Mouse (Mus musculus): Measurements from ENCODE around the gene Ubl7. TPM values are rescaled to one million over a fixed set of nuclear protein-coding genes. Genes with fewer than 3 reads are reported as not detected.

Gene Ubl7
- total and polyA plus RNA-seq, 3 experiments, result 24.7 to 81.1 (median 37.3) TPM

DNA sequence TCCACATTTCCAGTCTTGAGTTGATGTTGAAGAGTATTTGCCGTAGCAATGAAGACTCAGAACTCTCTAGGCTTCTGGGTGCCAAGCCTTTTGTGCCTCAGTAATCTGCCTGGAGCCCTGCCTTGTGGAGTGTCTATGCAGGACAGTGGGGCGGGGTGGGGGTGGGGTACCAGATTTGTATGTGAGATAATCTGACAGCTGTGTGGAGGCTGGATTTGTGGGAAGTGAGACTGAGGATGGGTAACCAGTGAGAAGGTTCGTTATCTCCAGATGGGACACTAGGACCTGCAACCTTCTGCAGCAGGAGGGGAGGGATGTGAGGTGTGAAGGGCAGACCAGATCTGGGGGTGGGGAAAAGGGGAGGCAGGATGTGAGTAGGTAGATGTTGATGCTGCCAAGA lies 21.5 kb downstream of the Ubl7 start:
- DNase-seq (ENCODE audit: extremely low read depth), result no peak
- dilution Hi-C loops (cut with MboI; ENCODE audit: extremely low pct_ligation_motif_present, extremely low pct_unique_long_range_greater_than_20kb, low sequenced_read_pairs), result no loop called here
- Histone ChIP-seq H3K36me3 (replicated peaks in 1 of 2; ENCODE audit: control insufficient read depth in 1 of 2, insufficient read depth in 1 of 2, low read length in 1 of 2) (peaks cover 19 to 43% of the 10 kb centered on the region in 2 experiments), H3K27me3 (replicated peaks) (no peaks in the 10 kb centered on the region), H3K9ac (ENCODE audit: insufficient read depth, low read depth) (no peak overlapping the region), H3K4me1 (ENCODE audit: control insufficient read depth in 1 of 2, insufficient read depth in 2 of 2) (peaks cover 27 to 85% of the 10 kb centered on the region in 2 experiments), H3K4me3 (replicated peaks in 1 of 3; ENCODE audit: low read depth in 2 of 3, low read length in 2 of 3, poor library complexity in 1 of 3) (peak overlapping the region in 1 of 3 experiments; percentile 18), H3K4me2 (ENCODE audit: insufficient read depth, low read depth, poor library complexity, severe bottlenecking) (no peak overlapping the region), H3K79me2 (replicated peaks; ENCODE audit: control insufficient read depth, extremely low read depth, insufficient read depth, poor library complexity, severe bottlenecking) (no peaks in the 10 kb centered on the region; the same call in 1 of the 2 replicates), H3K27ac (ENCODE audit: insufficient read depth, low read depth) (no peak overlapping the region), H3K9me3 (replicated peaks; ENCODE audit: low read length) (no peaks in the 10 kb centered on the region)
- in situ Hi-C loops (cut with MboI; ENCODE audit: low pct_ligation_motif_present, low pct_unique_long_range_greater_than_20kb, low sequenced_read_pairs), result no loop called here
- no peak for TF ChIP-seq PAX5 (IDR thresholded peaks at IDR 0.05; ENCODE audit: low read length)
- no peak for TF ChIP-seq ELF1 (IDR thresholded peaks at IDR 0.05; ENCODE audit: low read depth, low read length)
- no peak for TF ChIP-seq MYC (IDR thresholded peaks at IDR 0.05; ENCODE audit: low read depth, low read length)
- TF ChIP-seq POLR2AphosphoS2 (IDR thresholded peaks at IDR 0.05; ENCODE audit: low read depth, low read length), result no peak
- TF ChIP-seq USF2 (conservative IDR thresholded peaks at IDR 0.05; ENCODE audit: low read depth, low read length), result no peak
- TF ChIP-seq ETS1 (conservative IDR thresholded peaks at IDR 0.05; ENCODE audit: low read depth, low read length), result no peak
- no peak for TF ChIP-seq CTCF (conservative IDR thresholded peaks at IDR 0.05 in 1 of 2, IDR thresholded peaks at IDR 0.05 in 1 of 2; ENCODE audit: low read depth in 2 of 2, low read length in 2 of 2)
- no peak; the same call in 1 of the 2 replicates for TF ChIP-seq TCF12 (IDR thresholded peaks at IDR 0.05; ENCODE audit: low read depth, low read length)
- TF ChIP-seq ZKSCAN1 (IDR thresholded peaks at IDR 0.05; ENCODE audit: borderline replicate concordance, low read depth, low read length), result no peak
- no peak for TF ChIP-seq RCOR1 (conservative IDR thresholded peaks at IDR 0.05; ENCODE audit: low read depth, low read length)
- no peak for TF ChIP-seq HCFC1 (IDR thresholded peaks at IDR 0.05; ENCODE audit: low read depth, low read length)
- no peak for TF ChIP-seq CHD2 (IDR thresholded peaks at IDR 0.05; ENCODE audit: low read length)
- TF ChIP-seq MXI1 (IDR thresholded peaks at IDR 0.05; ENCODE audit: low read depth, low read length), result no peak

GRCm38 (mm10) chr9:57932831-57933602 lies 22.2 kb downstream of the Ubl7 start:
- in situ Hi-C loops (cut with MboI; ENCODE audit: low pct_ligation_motif_present, low pct_unique_long_range_greater_than_20kb, low sequenced_read_pairs) (no loop called here), dilution Hi-C loops (cut with MboI; ENCODE audit: extremely low pct_ligation_motif_present, extremely low pct_unique_long_range_greater_than_20kb, low sequenced_read_pairs) (no loop called here)
- H3K4me1 ChIP-seq (ENCODE audit: control insufficient read depth in 1 of 2, insufficient read depth in 2 of 2), result peaks cover 30 to 85% of the 10 kb centered on the region in 2 experiments
- H3K9ac ChIP-seq (ENCODE audit: insufficient read depth, low read depth), result no peak overlapping the region
- no peaks in the 10 kb centered on the region for H3K27me3 ChIP-seq (replicated peaks)
- no peak overlapping the region for H3K27ac ChIP-seq (ENCODE audit: insufficient read depth, low read depth)
- no peak overlapping the region for H3K4me2 ChIP-seq (ENCODE audit: insufficient read depth, low read depth, poor library complexity, severe bottlenecking)
- no peak for DNase-seq (ENCODE audit: extremely low read depth)
- H3K79me2 ChIP-seq (replicated peaks; ENCODE audit: control insufficient read depth, extremely low read depth, insufficient read depth, poor library complexity, severe bottlenecking), result no peaks in the 10 kb centered on the region; the same call in 1 of the 2 replicates
- TF ChIP-seq SMC3 (IDR thresholded peaks at IDR 0.05; ENCODE audit: low read depth, low read length) (no peak), HCFC1 (IDR thresholded peaks at IDR 0.05; ENCODE audit: low read depth, low read length) (no peak), TBP (conservative IDR thresholded peaks at IDR 0.05; ENCODE audit: low read depth, low read length) (0 out of 2 replicates have a peak, but pooled peaks have one; percentile 61), TCF12 (IDR thresholded peaks at IDR 0.05; ENCODE audit: low read depth, low read length) (no peak), CTCF (conservative IDR thresholded peaks at IDR 0.05 in 1 of 2, IDR thresholded peaks at IDR 0.05 in 1 of 2; ENCODE audit: low read depth in 2 of 2, low read length in 2 of 2) (no peak), CHD1 (IDR thresholded peaks at IDR 0.05; ENCODE audit: low read depth, low read length) (no peak), EP300 (IDR thresholded peaks at IDR 0.05; ENCODE audit: low read length) (no peak), BHLHE40 (IDR thresholded peaks at IDR 0.05; ENCODE audit: low read depth, low read length) (no peak), NRF1 (IDR thresholded peaks at IDR 0.05; ENCODE audit: low read depth, low read length) (no peak), CHD2 (IDR thresholded peaks at IDR 0.05; ENCODE audit: low read length) (no peak), E2F4 (IDR thresholded peaks at IDR 0.05; ENCODE audit: insufficient replicate concordance, low read depth, low read length) (no peak), KAT2A (IDR thresholded peaks at IDR 0.05; ENCODE audit: insufficient replicate concordance, low read length) (no peak), MEF2A (IDR thresholded peaks at IDR 0.05; ENCODE audit: borderline replicate concordance, low read depth, low read length) (peak; percentile 45; the same call in 1 of the 2 replicates), PAX5 (IDR thresholded peaks at IDR 0.05; ENCODE audit: low read length) (no peak), USF2 (conservative IDR thresholded peaks at IDR 0.05; ENCODE audit: low read depth, low read length) (no peak)
- H3K4me3 ChIP-seq (replicated peaks in 1 of 3; ENCODE audit: low read depth in 2 of 3, low read length in 2 of 3, poor library complexity in 1 of 3), result peak overlapping the region in 1 of 3 experiments; percentile 29
- no peaks in the 10 kb centered on the region for H3K9me3 ChIP-seq (replicated peaks; ENCODE audit: low read length)
- peaks cover 21 to 37% of the 10 kb centered on the region in 2 experiments for H3K36me3 ChIP-seq (replicated peaks in 1 of 2; ENCODE audit: control insufficient read depth in 1 of 2, insufficient read depth in 1 of 2, low read length in 1 of 2)
